Mouse (Mus musculus) olfactory bulb, adult 2 months (tissue): ENCODE data around the gene Arih2.

Experiments
- CTCF ChIP-seq: fragments of 200-500 bp; IDR thresholded peaks from 2 replicates; pipeline ENCODE4 v1.5.1; 2012; ENCODE audit warnings: low read depth, mild to moderate bottlenecking, low read length, moderate library complexity; ENCODE audit not compliant: insufficient read depth
- POLR2A ChIP-seq: fragments of 200-500 bp; IDR thresholded peaks from 2 replicates; pipeline ENCODE4 v1.6.1; 2012; ENCODE audit warnings: mild to moderate bottlenecking, low read depth, low read length, moderate library complexity; ENCODE audit not compliant: insufficient read depth

DNA sequence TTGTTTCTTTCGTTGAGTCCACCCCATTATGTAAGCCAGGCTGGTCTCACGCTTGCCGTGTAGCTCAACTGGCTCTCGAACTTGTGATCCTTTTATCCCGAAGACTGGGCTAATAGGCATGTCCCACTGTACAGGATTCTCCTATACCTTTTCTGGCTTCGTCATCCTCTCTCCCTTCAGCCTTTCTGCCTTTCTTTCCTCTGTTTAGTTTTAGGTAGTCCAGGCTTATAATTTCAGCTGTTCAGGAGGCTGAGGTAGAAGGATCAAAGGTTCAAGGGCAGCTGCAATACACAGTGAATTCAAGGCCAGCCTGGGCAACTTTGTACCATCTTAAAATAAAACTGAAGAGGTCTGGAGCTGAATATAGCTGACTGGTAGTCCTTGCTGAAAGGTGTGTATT lies 38.0 kb upstream of the Arih2 start:
- no peak for TF ChIP-seq POLR2A
- no peak for TF ChIP-seq CTCF
